In genomic region chr8:61075059-61075458, GRCm38 (mm10) we compare ENCODE assay signal across 11 mouse cellular contexts.
DNase-seq lines count a peak whose midpoint lies in the region; ATAC-seq lines count a peak whose summit lies in the region.
"Had no signal": no experiment of that assay in that cellular context is flagged by ENCODE, and none has a peak within 500 bp of the region (broad histone marks: within the 10 kb centered on the region; RNA-seq: fewer than 3 reads in every experiment).

No protein-coding gene starts in this region.

- H3K4me1 ChIP-seq in embryonic facial prominence, embryonic 14.5 days (ENCODE audit: control insufficient read depth, insufficient read depth, low read length) = no peaks in the 10 kb centered on the region
- H3K4me1 ChIP-seq in embryonic facial prominence, embryonic 10.5 days = no peaks in the 10 kb centered on the region
- H3K4me1 ChIP-seq: embryonic facial prominence, embryonic 15.5 days; liver, embryonic 13.5 days had no signal

- 0 out of 2 replicates have a peak, but pooled peaks cover 3% of the 10 kb centered on the region for H3K9me3 ChIP-seq in embryonic facial prominence, embryonic 14.5 days (ENCODE audit: control insufficient read depth, low read length)
- no peaks in the 10 kb centered on the region for H3K9me3 ChIP-seq in embryonic facial prominence, embryonic 10.5 days
- H3K9me3 ChIP-seq: embryonic facial prominence, embryonic 15.5 days; liver, embryonic 13.5 days had no signal

- no peak overlapping the region for H3K9ac ChIP-seq in embryonic facial prominence, embryonic 14.5 days (ENCODE audit: low read depth, low read length)
- H3K9ac ChIP-seq: embryonic facial prominence, embryonic 15.5 days; liver, embryonic 13.5 days had no signal

- H3K36me3 ChIP-seq in embryonic facial prominence, embryonic 14.5 days (ENCODE audit: control insufficient read depth, insufficient read depth, low read length) = peaks cover 34% of the 10 kb centered on the region
- peaks cover 20% of the 10 kb centered on the region; the same call in 1 of the 2 replicates for H3K36me3 ChIP-seq in embryonic facial prominence, embryonic 10.5 days (replicated peaks)

- H3K27me3 ChIP-seq in embryonic facial prominence, embryonic 14.5 days (replicated peaks; ENCODE audit: control insufficient read depth, insufficient read depth, low read length) = no peaks in the 10 kb centered on the region
- no peaks in the 10 kb centered on the region for H3K27me3 ChIP-seq in embryonic facial prominence, embryonic 10.5 days (replicated peaks; ENCODE audit: low read depth, poor library complexity, severe bottlenecking)
- H3K27me3 ChIP-seq: embryonic facial prominence, embryonic 15.5 days; liver, embryonic 13.5 days had no signal

- H3K4me2 ChIP-seq in embryonic facial prominence, embryonic 14.5 days (ENCODE audit: low read depth, low read length) = no peak overlapping the region
- H3K4me2 ChIP-seq: embryonic facial prominence, embryonic 15.5 days; liver, embryonic 13.5 days had no signal

- DNase-seq in embryonic facial prominence, embryonic 14.5 days (ENCODE audit: low spot score) = peak; percentile 26
- DNase-seq in embryonic facial prominence, embryonic 10.5 days (ENCODE audit: low spot score) = no peak
- DNase-seq in kidney, postnatal 14 days = peak; percentile 10
- no peak for DNase-seq in kidney, postnatal 25 days
- peak; percentile 22 for DNase-seq in 3T3-L1 (ENCODE audit: low read depth, low spot score)
- peak; percentile 42 for DNase-seq in brain, embryonic 18.5 days (ENCODE audit: low read depth, low spot score)
- no peak for DNase-seq in adrenal gland, adult (ENCODE audit: inconsistent age in 2 of 2, low spot score in 1 of 2)
- DNase-seq in right cerebral cortex, postnatal 10 days (ENCODE audit: low spot score in 2 of 2) = no peak
- DNase-seq: gastrocnemius, postnatal 36 days; liver, embryonic 13.5 days had no signal

- no peak for ATAC-seq in embryonic facial prominence, embryonic 14.5 days (ENCODE audit: low read depth)

- H3K27ac ChIP-seq in embryonic facial prominence, embryonic 14.5 days (replicated peaks; ENCODE audit: low read depth, low read length) = no peak overlapping the region
- H3K27ac ChIP-seq in embryonic facial prominence, embryonic 10.5 days (replicated peaks) = no peak overlapping the region
- H3K27ac ChIP-seq: embryonic facial prominence, embryonic 15.5 days; liver, embryonic 13.5 days had no signal

- no peak overlapping the region for H3K4me3 ChIP-seq in embryonic facial prominence, embryonic 14.5 days (ENCODE audit: low read depth, low read length)
- H3K4me3 ChIP-seq in embryonic facial prominence, embryonic 10.5 days = no peak overlapping the region
- H3K4me3 ChIP-seq: embryonic facial prominence, embryonic 15.5 days; liver, embryonic 13.5 days had no signal

Comparison
In these comparisons a context has a peak if more than half of its experiments do, and no peak if none do; other contexts are left out.
1. DNase-seq: peak in embryonic facial prominence, embryonic 14.5 days (single experiment), kidney, postnatal 14 days (single experiment), 3T3-L1 (single experiment) and brain, embryonic 18.5 days (single experiment); none in embryonic facial prominence, embryonic 10.5 days (single experiment), kidney, postnatal 25 days (0 of 2), adrenal gland, adult (0 of 2) and right cerebral cortex, postnatal 10 days (0 of 2).